ENCODE assay signal across 8 mouse cellular contexts in the genomic region with DNA sequence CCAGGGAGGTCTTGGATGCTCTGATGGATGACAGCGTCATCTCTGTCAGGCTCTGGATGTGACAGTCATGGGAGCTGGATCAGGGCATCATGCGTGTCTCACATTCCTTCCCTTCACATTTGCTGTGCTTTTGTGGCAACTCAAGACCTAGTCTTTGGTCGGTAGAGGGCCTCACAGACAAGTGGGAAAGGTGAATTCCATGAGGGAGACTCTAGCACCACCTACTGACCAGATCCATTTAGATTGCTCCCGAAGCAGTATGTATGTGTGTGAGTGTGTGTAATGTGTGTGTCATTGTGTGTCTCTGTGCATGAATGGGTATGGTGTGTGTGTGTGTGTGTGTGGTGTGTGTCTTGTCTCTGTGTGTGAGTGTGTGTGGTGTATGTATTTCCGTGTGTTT. TPM values are rescaled to one million over a fixed set of nuclear protein-coding genes. Genes with fewer than 3 reads are reported as not detected.
A peak's percentile ranks its signal among the peaks of the same experiment; 100 is the strongest.
DNase-seq lines count a peak whose midpoint lies in the region; ATAC-seq and TF ChIP-seq lines count a peak whose summit lies in the region.

No protein-coding gene starts in this region.

- TF ChIP-seq CTCF in midbrain, postnatal 0 days (IDR thresholded peaks at IDR 0.05), result peak; percentile 100

- no peak overlapping the region for H3K4me3 ChIP-seq in hindbrain, embryonic 10.5 days
- no peak overlapping the region for H3K4me3 ChIP-seq in hindbrain, embryonic 12.5 days
- no peak overlapping the region for H3K4me3 ChIP-seq in embryonic facial prominence, embryonic 14.5 days (ENCODE audit: low read depth, low read length)
- no peak overlapping the region for H3K4me3 ChIP-seq in midbrain, postnatal 0 days (ENCODE audit: low read depth, low read length)

- H3K36me3 ChIP-seq in hindbrain, embryonic 10.5 days, result peaks cover 87% of the 10 kb centered on the region
- peaks cover 30% of the 10 kb centered on the region for H3K36me3 ChIP-seq in hindbrain, embryonic 12.5 days
- peaks cover 71% of the 10 kb centered on the region for H3K36me3 ChIP-seq in embryonic facial prominence, embryonic 14.5 days (ENCODE audit: control insufficient read depth, insufficient read depth, low read length)
- H3K36me3 ChIP-seq in midbrain, postnatal 0 days (ENCODE audit: insufficient read depth, low read length), result no peaks in the 10 kb centered on the region; the same call in 1 of the 2 replicates

- ATAC-seq in hindbrain, embryonic 12.5 days (ENCODE audit: low FRiP score), result no peak
- ATAC-seq in embryonic facial prominence, embryonic 14.5 days (ENCODE audit: low read depth), result peak; percentile 41; the same call in 1 of the 2 replicates
- no peak for ATAC-seq in midbrain, postnatal 0 days (ENCODE audit: low FRiP score)

- WGBS in hindbrain, embryonic 10.5 days, result 62% methylated on average over 5 of the region's 5 CpGs
- WGBS in hindbrain, embryonic 12.5 days, result 60% methylated on average over 5 of the region's 5 CpGs
- 57% methylated on average over 5 of the region's 5 CpGs for WGBS in embryonic facial prominence, embryonic 14.5 days
- 45% methylated on average over 5 of the region's 5 CpGs for WGBS in midbrain, postnatal 0 days

- no peak overlapping the region for H3K9ac ChIP-seq in hindbrain, embryonic 12.5 days
- H3K9ac ChIP-seq in embryonic facial prominence, embryonic 14.5 days (ENCODE audit: low read depth, low read length), result 0 out of 2 replicates have a peak overlapping the region, but pooled peaks have one; percentile 14
- H3K9ac ChIP-seq in midbrain, postnatal 0 days (replicated peaks; ENCODE audit: low read length, poor library complexity, severe bottlenecking), result no peak overlapping the region

- H3K4me1 ChIP-seq in hindbrain, embryonic 10.5 days (replicated peaks), result no peaks in the 10 kb centered on the region
- no peaks in the 10 kb centered on the region for H3K4me1 ChIP-seq in hindbrain, embryonic 12.5 days
- H3K4me1 ChIP-seq in embryonic facial prominence, embryonic 14.5 days (ENCODE audit: control insufficient read depth, insufficient read depth, low read length), result no peaks in the 10 kb centered on the region
- no peaks in the 10 kb centered on the region for H3K4me1 ChIP-seq in midbrain, postnatal 0 days (ENCODE audit: insufficient read depth, low read length)

- H3K27ac ChIP-seq in hindbrain, embryonic 10.5 days, result no peak overlapping the region
- no peak overlapping the region for H3K27ac ChIP-seq in hindbrain, embryonic 12.5 days
- H3K27ac ChIP-seq in embryonic facial prominence, embryonic 14.5 days (replicated peaks; ENCODE audit: low read depth, low read length), result no peak overlapping the region
- no peak overlapping the region for H3K27ac ChIP-seq in midbrain, postnatal 0 days (ENCODE audit: low read depth, low read length)

- no peaks in the 10 kb centered on the region for H3K9me3 ChIP-seq in hindbrain, embryonic 10.5 days
- H3K9me3 ChIP-seq in hindbrain, embryonic 12.5 days (replicated peaks), result no peaks in the 10 kb centered on the region
- no peaks in the 10 kb centered on the region for H3K9me3 ChIP-seq in embryonic facial prominence, embryonic 14.5 days (ENCODE audit: control insufficient read depth, low read length)
- no peaks in the 10 kb centered on the region for H3K9me3 ChIP-seq in midbrain, postnatal 0 days (ENCODE audit: low read length)

- H3K4me2 ChIP-seq in hindbrain, embryonic 12.5 days (replicated peaks), result no peak overlapping the region
- no peak overlapping the region for H3K4me2 ChIP-seq in embryonic facial prominence, embryonic 14.5 days (ENCODE audit: low read depth, low read length)
- H3K4me2 ChIP-seq in midbrain, postnatal 0 days (ENCODE audit: low read depth, low read length, poor library complexity, severe bottlenecking), result no peak overlapping the region

- DNase-seq in hindbrain, embryonic 10.5 days (ENCODE audit: low spot score), result peak; percentile 22
- peak; percentile 85 for DNase-seq in adipocyte (ENCODE audit: low spot score)
- DNase-seq in embryonic facial prominence, embryonic 14.5 days (ENCODE audit: low spot score), result peak; percentile 86
- peak; percentile 28 for DNase-seq in hindlimb bud, embryonic 11.5 days (ENCODE audit: extremely low spot score, low read depth, low spot score)
- DNase-seq in layer of hippocampus, postnatal 36 days, result peak; percentile 25 to 45
- peak; percentile 95 for DNase-seq in midbrain, postnatal 0 days (ENCODE audit: low spot score)
- DNase-seq in urinary bladder, adult 18-20 months (ENCODE audit: low spot score in 2 of 2), result no peak

- H3K27me3 ChIP-seq in hindbrain, embryonic 10.5 days (ENCODE audit: insufficient read depth, poor library complexity, severe bottlenecking), result no peaks in the 10 kb centered on the region
- no peaks in the 10 kb centered on the region for H3K27me3 ChIP-seq in hindbrain, embryonic 12.5 days
- no peaks in the 10 kb centered on the region for H3K27me3 ChIP-seq in embryonic facial prominence, embryonic 14.5 days (replicated peaks; ENCODE audit: control insufficient read depth, insufficient read depth, low read length)
- H3K27me3 ChIP-seq in midbrain, postnatal 0 days (ENCODE audit: insufficient read depth, low read length), result no peaks in the 10 kb centered on the region

RNA-seq across cellular contexts. Expression of gene Fbln1, which starts 43.5 kb away (rescaled TPM):
- polyA plus RNA-seq in hindbrain, embryonic 10.5 days (2016; fragmentation: Nextera tagmentation; extraction: Ambion mirVana), result 157 and 168 TPM in 2 replicates
- 110 and 127 TPM in 2 replicates for polyA plus RNA-seq in hindbrain, embryonic 12.5 days (2016; fragmentation: Nextera tagmentation; extraction: Ambion mirVana)
- polyA plus RNA-seq in embryonic facial prominence, embryonic 14.5 days (2014; fragmentation: Nextera tagmentation; extraction: Ambion mirVana), result 235 and 267 TPM in 2 replicates
- 10 to 100 TPM in 1 of 2 experiments, 1 to 10 TPM in 1; 9.7 to 16.6 TPM for total RNA-seq in layer of hippocampus, postnatal 36 days (2021)
- 57.8 and 64.5 TPM in 2 replicates for total RNA-seq in midbrain, postnatal 0 days (2014; rRNA removed)
- polyA plus RNA-seq in midbrain, postnatal 0 days (2015; fragmentation: Nextera tagmentation; extraction: Ambion mirVana), result 46.2 and 48.5 TPM in 2 replicates

Comparison
In these comparisons a context has a peak if more than half of its experiments do, and no peak if none do; other contexts are left out.
1. DNase-seq: peak in hindbrain, embryonic 10.5 days (single experiment), adipocyte (single experiment), embryonic facial prominence, embryonic 14.5 days (single experiment), hindlimb bud, embryonic 11.5 days (single experiment), layer of hippocampus, postnatal 36 days (2 of 2) and midbrain, postnatal 0 days (single experiment); none in urinary bladder, adult 18-20 months (0 of 2).